Mouse (Mus musculus) midbrain, embryonic 11.5 days (tissue): ENCODE results near the gene Cux2. TPM values are rescaled to one million over a fixed set of nuclear protein-coding genes. Genes with fewer than 3 reads are reported as not detected.

ENCODE experiments used
- ATAC-seq: fragments of 200-750 bp; cut with Nextera tagmentation; 2 replicates; pipeline ENCODE4 v1.8.0; 2017; ENCODE audit warnings: moderate TSS enrichment, moderate library complexity; ENCODE audit not compliant: low FRiP score
- DNase-seq: peaks from one replicate; pipeline ENCODE4 v3.0.0; 2015; ENCODE audit warnings: low spot score; ENCODE audit errors: missing footprints
- H3K27ac ChIP-seq: fragments of 300-500 bp; sonication (generic); 2 replicates; pipeline ENCODE4 v1.5.1; 2014; ENCODE audit warnings: low read depth, low read length
- H3K27me3 ChIP-seq: fragments of 300-500 bp; sonication (generic); 2 replicates; pipeline ENCODE4 v1.6.1; 2014; ENCODE audit warnings: mild to moderate bottlenecking, low read length, moderate library complexity, mixed read lengths; ENCODE audit not compliant: control insufficient read depth, insufficient read depth
- H3K36me3 ChIP-seq: fragments of 300-500 bp; sonication (generic); 2 replicates; pipeline ENCODE4 v1.6.1; 2014; ENCODE audit warnings: mild to moderate bottlenecking, low read length, moderate library complexity, mixed read lengths; ENCODE audit not compliant: control insufficient read depth, insufficient read depth
- H3K4me1 ChIP-seq: fragments of 300-500 bp; sonication (generic); 2 replicates; pipeline ENCODE4 v1.6.1; 2014; ENCODE audit warnings: low read length; ENCODE audit not compliant: control insufficient read depth, insufficient read depth
- H3K4me2 ChIP-seq: fragments of 300-500 bp; sonication (generic); 2 replicates; pipeline ENCODE4 v1.6.1; 2014; ENCODE audit warnings: mild to moderate bottlenecking, moderate library complexity
- H3K4me3 ChIP-seq: fragments of 300-500 bp; sonication (generic); 2 replicates; pipeline ENCODE4 v1.5.1; 2014; ENCODE audit warnings: low read depth, low read length
- H3K9ac ChIP-seq: fragments of 300-500 bp; sonication (generic); 2 replicates; pipeline ENCODE4 v1.6.1; 2014; ENCODE audit warnings: low read length
- H3K9me3 ChIP-seq: fragments of 300-500 bp; sonication (generic); 2 replicates; pipeline ENCODE4 v1.6.1; 2016; ENCODE audit warnings: low read length; ENCODE audit not compliant: control insufficient read depth
- WGBS: fragments of 180-500 bp; shearing (Covaris S2); extraction: QIAGEN DNeasy Blood & Tissue Kit; methylation state at CpG from one replicate; pipeline ENCODE4 v1.1.7; 2014; 5-methylcytosine and 5-hydroxymethylcytosine counted together
- polyA plus RNA-seq: library from polyadenylated mRNA; unstranded; fragments of >200 nt; fragmentation: Nextera tagmentation; extraction: Ambion mirVana; gene quantifications from 2 replicates; pipeline ENCODE4 v1.2.1, GENCODE M21; 2014

Gene Cux2
- polyA plus RNA-seq, 1 experiment from 2014 or later = 11.1 TPM

DNA sequence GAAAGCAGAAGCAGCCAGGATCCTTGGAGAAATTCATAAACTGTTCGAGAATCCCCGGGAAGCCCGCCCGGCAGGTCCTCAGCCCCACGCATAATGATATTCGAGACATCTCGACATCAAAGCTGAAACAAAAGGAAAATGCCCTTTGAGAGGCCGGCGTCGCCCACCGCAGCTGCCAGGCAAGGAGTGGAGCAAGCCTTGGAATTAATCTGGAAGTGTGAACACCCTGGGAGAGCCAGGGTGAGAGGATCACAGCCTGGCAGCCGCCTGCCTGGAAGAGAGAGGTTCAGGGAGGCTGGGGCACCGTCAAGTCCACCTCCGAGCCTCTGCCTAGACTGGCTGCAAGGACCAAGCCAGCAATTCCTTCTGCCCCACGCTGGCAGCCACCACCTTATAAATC is 3.7 kb upstream of the Cux2 start:
- ATAC-seq (no peak), DNase-seq (no peak)
- H3K4me1 ChIP-seq = peaks cover 31% of the 10 kb centered on the region
- H3K9ac ChIP-seq = peak overlapping the region; percentile 24; the same call in 1 of the 2 replicates
- peaks cover 5% of the 10 kb centered on the region; the same call in 1 of the 2 replicates for H3K9me3 ChIP-seq
- H3K27me3 ChIP-seq = no peaks in the 10 kb centered on the region; the same call in 1 of the 2 replicates
- 15% methylated on average over 15 of the region's 15 CpGs for WGBS
- H3K27ac ChIP-seq = peak overlapping the region; percentile 32
- no peak overlapping the region for H3K4me3 ChIP-seq
- H3K4me2 ChIP-seq = 0 out of 2 replicates have a peak overlapping the region, but pooled peaks have one; percentile 10
- H3K36me3 ChIP-seq = no peaks in the 10 kb centered on the region

DNA sequence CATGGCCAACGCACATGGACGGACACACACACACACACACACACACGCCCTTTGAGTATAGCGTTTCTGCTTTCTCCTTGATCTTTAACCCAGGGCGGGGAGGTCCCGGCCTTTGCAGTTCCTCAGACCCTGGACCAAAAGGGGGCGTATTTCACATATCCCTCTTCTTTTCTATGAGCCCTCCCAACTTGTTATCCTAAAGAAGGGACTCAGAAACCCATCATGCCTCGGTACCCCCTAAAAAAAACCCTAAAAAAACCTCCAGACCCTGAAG is 867 bp upstream of the Cux2 start:
- Histone ChIP-seq H3K4me1 (peaks cover 53% of the 10 kb centered on the region), H3K27ac (no peak overlapping the region)

DNA sequence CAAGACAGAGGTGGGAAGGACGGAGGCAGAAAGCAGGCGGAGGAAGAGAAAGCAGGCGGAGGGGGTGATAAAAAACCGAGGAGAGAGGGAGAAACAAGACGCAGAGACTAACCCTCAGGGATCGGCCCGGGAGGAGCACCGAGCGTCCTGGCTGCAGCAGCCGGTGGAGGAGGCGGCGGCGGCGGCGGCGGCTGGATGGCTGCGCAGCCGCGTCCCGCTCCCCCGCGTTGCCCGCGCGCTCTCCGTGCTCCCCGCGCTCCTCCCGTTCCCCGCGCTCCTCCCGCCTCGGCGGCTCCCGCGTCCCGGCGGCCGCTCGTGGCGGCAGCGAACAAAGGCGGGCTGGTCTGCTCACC is 262 bp downstream of the Cux2 start:
- peaks cover 50% of the 10 kb centered on the region for H3K4me1 ChIP-seq
- WGBS = under 1% methylated on average over 38 of the region's 43 CpGs
- peak; percentile 97 for DNase-seq
- peak overlapping the region; percentile 91 for H3K9ac ChIP-seq
- H3K36me3 ChIP-seq = no peaks in the 10 kb centered on the region
- H3K9me3 ChIP-seq = no peaks in the 10 kb centered on the region
- peak overlapping the region; percentile 83 for H3K4me3 ChIP-seq
- peak overlapping the region; percentile 91 for H3K4me2 ChIP-seq
- H3K27me3 ChIP-seq = peaks cover 4% of the 10 kb centered on the region; the same call in 1 of the 2 replicates
- ATAC-seq = peak; percentile 25
- peak overlapping the region; percentile 72 for H3K27ac ChIP-seq

More for the DNA sequence above, 867 bp upstream of the Cux2 start:
- DNase-seq (no peak), ATAC-seq (no peak)
- 5% methylated on average over 8 of the region's 8 CpGs for WGBS
- no peaks in the 10 kb centered on the region for H3K9me3 ChIP-seq
- no peaks in the 10 kb centered on the region for H3K36me3 ChIP-seq
- 0 out of 2 replicates have a peak overlapping the region, but pooled peaks have one; percentile 9 for H3K9ac ChIP-seq
- peaks cover 4% of the 10 kb centered on the region; the same call in 1 of the 2 replicates for H3K27me3 ChIP-seq
- H3K4me3 ChIP-seq = peak overlapping the region; percentile 83; the same call in 1 of the 2 replicates
- peak overlapping the region; percentile 91 for H3K4me2 ChIP-seq

DNA sequence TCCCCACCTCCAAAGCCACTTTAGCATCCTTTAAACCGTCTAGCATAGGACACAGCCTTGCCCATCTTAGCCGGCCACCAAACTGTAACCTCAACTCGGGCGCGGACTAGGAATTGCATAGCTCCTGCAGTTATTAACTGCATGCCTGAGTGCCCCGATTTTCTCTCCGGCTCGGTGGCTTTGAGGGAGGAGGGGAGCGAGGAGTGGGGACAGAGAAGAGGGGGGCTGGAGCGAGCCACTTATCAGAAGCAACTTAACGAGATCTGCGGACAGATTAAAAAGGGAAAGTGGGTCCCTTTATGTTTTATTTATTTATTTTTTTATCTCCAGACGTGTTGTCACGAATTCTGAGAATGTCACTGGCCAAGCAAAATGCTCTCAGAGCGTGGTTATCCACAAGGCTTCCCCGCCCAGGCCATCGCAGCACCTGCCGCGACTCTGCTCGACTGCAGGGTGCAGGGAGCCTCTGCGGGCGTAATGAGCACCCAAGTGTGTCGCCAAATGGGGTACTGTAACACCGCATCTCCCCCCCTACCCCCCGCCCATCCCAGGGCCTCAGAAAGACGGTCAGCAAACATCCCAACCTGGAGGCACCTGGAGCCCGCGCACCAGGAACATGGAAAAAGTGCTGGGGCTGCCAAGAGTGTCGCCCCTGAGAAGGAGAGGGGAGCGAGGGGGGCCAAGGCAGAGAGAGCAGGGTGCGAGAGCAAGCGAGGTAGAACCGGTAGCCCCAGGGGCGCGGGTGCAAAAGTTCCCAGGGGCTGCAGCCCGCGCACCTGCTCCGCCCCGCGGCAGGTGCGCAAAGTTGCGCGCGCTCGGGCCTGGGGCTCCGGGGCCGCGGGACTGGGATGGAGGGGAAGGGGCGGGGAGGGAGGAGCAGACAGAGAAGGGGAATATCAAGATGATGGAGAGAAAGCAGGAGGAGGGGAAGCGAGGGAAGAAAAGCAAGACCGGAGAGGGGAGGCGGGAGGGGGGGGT is 927 bp downstream of the Cux2 start:
- peak overlapping the region; percentile 91 for H3K4me2 ChIP-seq
- peaks cover 4% of the 10 kb centered on the region; the same call in 1 of the 2 replicates for H3K27me3 ChIP-seq
- peak overlapping the region; percentile 72 for H3K27ac ChIP-seq
- H3K36me3 ChIP-seq = no peaks in the 10 kb centered on the region
- peak; percentile 20 for ATAC-seq
- H3K4me3 ChIP-seq = peak overlapping the region; percentile 83
- WGBS = 1% methylated on average over 51 of the region's 52 CpGs
- DNase-seq = no peak
- peaks cover 45% of the 10 kb centered on the region for H3K4me1 ChIP-seq
- H3K9me3 ChIP-seq = no peaks in the 10 kb centered on the region
- H3K9ac ChIP-seq = peak overlapping the region; percentile 91

DNA sequence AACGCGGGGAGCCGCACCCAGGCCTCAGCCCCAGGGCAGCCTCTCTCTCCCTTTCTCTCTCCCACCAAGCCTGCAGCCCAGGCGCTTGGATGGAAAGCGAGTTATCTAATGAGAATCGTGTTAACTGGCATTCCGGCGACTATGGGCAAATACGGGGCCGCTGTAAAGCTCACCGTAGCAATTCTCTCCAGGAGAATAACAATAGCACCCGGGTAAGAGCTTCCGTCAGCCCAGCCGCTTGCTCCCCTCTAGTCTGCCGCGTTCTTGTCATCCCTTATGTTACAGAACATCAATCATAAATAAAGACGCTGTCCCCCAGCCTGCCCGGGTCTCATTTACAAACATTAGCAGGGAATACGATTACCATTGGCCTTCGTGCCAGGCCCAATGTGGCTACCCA is 1.6 kb downstream of the Cux2 start:
- peak overlapping the region; percentile 83 for H3K4me3 ChIP-seq

DNA sequence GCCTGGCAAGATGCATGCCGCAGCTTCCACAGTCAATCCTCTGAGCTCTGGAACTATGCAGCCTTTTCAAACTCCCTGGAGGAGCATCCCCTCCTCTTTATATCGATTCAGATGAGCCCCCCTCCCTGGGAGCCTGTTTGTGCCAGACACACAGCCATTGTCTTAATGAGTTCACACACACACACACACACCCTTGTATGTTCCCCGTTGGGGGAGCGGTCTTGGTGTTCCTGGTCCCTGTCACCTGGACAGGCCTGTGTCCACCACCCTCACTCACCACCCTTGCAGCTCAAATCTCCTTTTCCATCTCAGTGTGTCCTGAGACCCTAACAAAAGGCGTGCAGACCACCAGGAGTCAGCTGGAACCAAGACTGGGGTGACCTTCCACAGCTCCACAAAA is 2.1 kb downstream of the Cux2 start:
- peak overlapping the region; percentile 72 for H3K27ac ChIP-seq
- peak overlapping the region; percentile 91 for H3K9ac ChIP-seq
- no peaks in the 10 kb centered on the region for H3K9me3 ChIP-seq
- WGBS = 22% methylated on average over 5 of the region's 5 CpGs
- peak overlapping the region; percentile 83 for H3K4me3 ChIP-seq
- no peaks in the 10 kb centered on the region for H3K36me3 ChIP-seq
- ATAC-seq (no peak), DNase-seq (peak; percentile 90)
- peaks cover 4% of the 10 kb centered on the region; the same call in 1 of the 2 replicates for H3K27me3 ChIP-seq
- H3K4me1 ChIP-seq = peaks cover 34% of the 10 kb centered on the region
- H3K4me2 ChIP-seq = peak overlapping the region; percentile 91

More for the DNA sequence above, 1.6 kb downstream of the Cux2 start:
- 2% methylated on average over 20 of the region's 20 CpGs for WGBS
- peak overlapping the region; percentile 91 for H3K9ac ChIP-seq
- peak overlapping the region; percentile 91 for H3K4me2 ChIP-seq
- peak overlapping the region; percentile 72 for H3K27ac ChIP-seq
- H3K9me3 ChIP-seq = no peaks in the 10 kb centered on the region
- peak; percentile 95 for DNase-seq
- ATAC-seq = peak; percentile 19; the same call in 1 of the 2 replicates
- H3K36me3 ChIP-seq = no peaks in the 10 kb centered on the region
- peaks cover 4% of the 10 kb centered on the region; the same call in 1 of the 2 replicates for H3K27me3 ChIP-seq
- H3K4me1 ChIP-seq = peaks cover 38% of the 10 kb centered on the region

DNA sequence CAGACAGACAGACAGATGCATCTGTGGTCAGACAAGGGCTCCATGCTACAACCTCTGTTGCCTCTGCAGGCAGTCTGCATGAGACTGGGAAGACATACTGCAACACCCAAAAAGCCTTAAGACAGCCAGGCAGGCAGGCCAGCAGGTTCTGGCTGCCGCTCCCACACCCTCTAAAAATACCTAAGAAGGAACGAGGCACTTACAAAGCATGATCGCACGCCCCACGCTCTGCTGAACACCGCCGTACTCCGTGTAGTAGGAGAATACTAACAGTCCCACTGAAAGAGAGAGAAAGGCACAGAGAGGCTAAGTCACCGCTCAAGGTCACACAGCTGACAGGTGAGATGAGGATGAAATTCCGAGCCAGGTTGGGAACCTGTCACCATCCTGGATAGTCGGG is 6.3 kb downstream of the Cux2 start:
- H3K9ac ChIP-seq = no peak overlapping the region
- H3K4me3 ChIP-seq = no peak overlapping the region
- no peaks in the 10 kb centered on the region for H3K9me3 ChIP-seq
- no peaks in the 10 kb centered on the region for H3K36me3 ChIP-seq
- H3K4me1 ChIP-seq = peaks cover 22% of the 10 kb centered on the region
- ATAC-seq (no peak), DNase-seq (no peak)
- H3K27ac ChIP-seq = no peak overlapping the region
- H3K27me3 ChIP-seq = peaks cover 4% of the 10 kb centered on the region; the same call in 1 of the 2 replicates
- WGBS = 86% methylated on average over 11 of the region's 11 CpGs
- H3K4me2 ChIP-seq = no peak overlapping the region

DNA sequence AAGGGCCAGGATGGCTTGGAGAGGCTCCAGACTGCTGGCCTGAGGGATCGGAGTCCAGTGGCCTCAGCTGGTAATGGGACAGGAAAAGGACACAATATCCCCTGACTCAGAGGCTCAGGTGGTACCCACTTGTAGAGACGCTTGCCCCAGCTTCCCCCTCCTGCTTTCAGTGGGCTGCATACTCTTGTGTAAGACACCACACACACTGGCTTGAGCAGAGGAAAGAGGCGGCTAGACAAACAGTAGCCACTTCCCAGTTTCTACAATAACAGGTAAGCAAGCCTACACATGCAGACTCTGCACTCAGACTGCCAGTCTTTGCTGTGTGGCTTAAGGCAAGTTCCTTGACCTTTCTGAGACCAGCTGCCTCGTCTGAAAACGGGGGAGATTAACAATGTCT is 14.6 kb downstream of the Cux2 start:
- Histone ChIP-seq H3K36me3 (peaks cover 14% of the 10 kb centered on the region), H3K9ac (no peak overlapping the region), H3K27ac (no peak overlapping the region), H3K27me3 (no peaks in the 10 kb centered on the region), H3K4me3 (no peak overlapping the region), H3K4me1 (peaks cover 2% of the 10 kb centered on the region), H3K4me2 (no peak overlapping the region), H3K9me3 (peaks cover 3% of the 10 kb centered on the region; the same call in 1 of the 2 replicates)
- WGBS = 84% methylated on average over 5 of the region's 5 CpGs
- ATAC-seq (no peak), DNase-seq (no peak)

DNA sequence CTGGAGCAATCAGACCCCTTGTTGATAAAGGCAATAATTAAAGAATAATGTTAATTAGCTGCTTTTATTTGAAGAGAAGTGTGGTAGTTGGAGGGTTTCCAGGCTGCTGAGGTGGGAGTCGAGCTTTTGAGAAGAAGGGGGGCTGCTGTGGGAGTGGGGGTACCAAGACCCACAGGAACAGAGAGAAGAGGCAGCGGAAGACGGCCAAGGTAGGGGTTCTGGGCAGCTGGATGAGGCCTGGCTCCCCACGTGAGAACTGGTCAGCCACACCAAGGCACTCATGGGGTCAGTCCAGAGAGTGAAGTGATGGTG is 16.8 kb downstream of the Cux2 start:
- Histone ChIP-seq H3K4me2 (no peak overlapping the region), H3K27me3 (no peaks in the 10 kb centered on the region), H3K9ac (no peak overlapping the region), H3K4me1 (peaks cover 2% of the 10 kb centered on the region), H3K4me3 (no peak overlapping the region), H3K9me3 (peaks cover 3% of the 10 kb centered on the region; the same call in 1 of the 2 replicates), H3K27ac (no peak overlapping the region), H3K36me3 (peaks cover 14% of the 10 kb centered on the region)
- DNase-seq (no peak), ATAC-seq (no peak)
- WGBS = 57% methylated on average over 4 of the region's 4 CpGs
